Mouse (Mus musculus) B cell, adult 2 months (primary cell): ENCODE results near the gene Prkar2a.

ENCODE experiments used
- DNase-seq, 2 experiments: peaks; one replicate each; pipeline ENCODE4 v3.0.0; 2022

Gene Prkar2a

DNA sequence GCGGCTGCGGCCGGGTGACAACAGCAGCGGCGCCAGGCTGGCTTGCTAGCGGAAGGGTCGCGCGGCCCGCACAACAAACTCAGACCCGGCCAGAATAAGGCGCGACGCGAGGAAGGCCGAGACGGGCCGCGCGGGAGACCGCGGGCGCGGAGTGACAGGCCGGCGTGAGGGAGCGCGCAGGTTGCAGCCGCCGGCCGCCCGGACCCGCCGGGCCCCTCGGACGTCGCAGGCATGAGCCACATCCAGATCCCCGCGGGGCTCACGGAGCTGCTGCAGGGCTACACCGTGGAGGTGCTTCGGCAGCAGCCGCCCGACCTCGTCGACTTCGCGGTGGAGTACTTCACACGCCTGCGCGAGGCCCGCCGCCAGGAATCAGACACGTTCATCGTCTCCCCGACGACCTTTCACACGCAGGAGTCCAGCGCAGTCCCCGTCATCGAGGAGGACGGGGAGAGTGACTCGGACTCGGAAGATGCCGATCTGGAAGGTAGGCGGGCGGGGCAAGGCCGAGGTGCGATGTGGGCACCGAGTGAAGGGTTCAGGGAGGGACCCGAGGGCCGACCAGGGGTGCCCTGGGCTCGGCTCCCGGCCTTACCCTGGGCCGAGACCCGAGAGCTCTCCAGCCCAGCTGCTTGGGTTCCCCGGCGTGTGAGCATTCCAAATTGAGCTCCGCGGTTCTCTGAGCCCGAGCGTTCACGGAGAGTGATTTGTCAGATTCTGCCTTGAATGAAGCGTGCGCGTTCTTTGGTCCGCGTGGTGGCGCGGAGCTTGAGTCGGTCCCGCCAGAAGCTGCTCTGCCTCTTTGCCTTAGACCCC, 3.3 kb downstream of the Prkar2a start:
- DNase-seq = peak; percentile 52 to 57

DNA sequence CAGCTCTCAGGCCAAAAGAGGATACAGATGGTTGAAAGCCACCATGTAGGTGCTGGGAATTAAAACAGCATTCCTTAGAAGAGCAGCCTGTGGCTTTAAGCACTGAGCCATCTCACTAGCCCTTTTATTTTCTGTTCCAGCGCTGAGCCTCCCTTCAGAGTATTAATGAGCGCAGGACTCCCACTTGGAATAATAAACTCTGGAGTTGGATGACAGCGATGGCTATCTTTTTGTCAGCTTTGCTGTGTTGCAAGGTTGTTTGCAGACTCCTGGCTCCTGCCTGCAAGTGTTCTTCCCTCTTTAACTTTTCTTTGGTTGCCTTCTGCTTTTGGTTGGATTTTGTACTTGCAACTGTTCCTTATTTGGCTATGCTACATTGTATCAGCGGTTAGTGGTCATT, 4.8 kb downstream of the Prkar2a start:
- no peak for DNase-seq

- DNase-seq = no peak
Observed at GRCm38 (mm10) chr9:108694533-108694932, 5.4 kb downstream of the Prkar2a start.

- DNase-seq = no peak
Observed at GRCm38 (mm10) chr9:108702476-108702875, 13.4 kb downstream of the Prkar2a start.

- DNase-seq = no peak
Observed at GRCm38 (mm10) chr9:108703373-108704110, 14.4 kb downstream of the Prkar2a start.

GRCm38 (mm10) chr9:108704591-108704990, 15.5 kb downstream of the Prkar2a start:
- DNase-seq = no peak

- DNase-seq = no peak
Observed at GRCm38 (mm10) chr9:108707212-108707611, 18.1 kb downstream of the Prkar2a start.

DNA sequence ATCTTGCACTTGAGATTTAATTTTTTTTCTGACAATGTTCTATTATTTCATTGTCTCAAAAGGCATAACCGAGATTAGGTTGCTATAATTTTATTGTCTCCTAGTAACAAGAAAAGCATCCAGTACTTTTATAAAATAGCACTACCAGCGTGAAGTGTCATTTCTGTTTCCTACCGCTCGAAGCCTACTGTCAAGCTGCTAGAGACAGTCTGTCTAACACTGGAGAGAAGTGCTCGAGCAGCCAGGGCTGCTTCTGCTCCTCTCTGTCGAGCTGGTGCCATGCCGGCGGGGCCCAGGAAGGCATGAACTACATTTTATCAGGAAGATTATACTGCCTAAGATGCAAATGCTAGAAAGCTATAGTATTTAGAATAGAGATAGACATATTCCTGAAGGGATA, 19.7 kb downstream of the Prkar2a start:
- DNase-seq = no peak

DNA sequence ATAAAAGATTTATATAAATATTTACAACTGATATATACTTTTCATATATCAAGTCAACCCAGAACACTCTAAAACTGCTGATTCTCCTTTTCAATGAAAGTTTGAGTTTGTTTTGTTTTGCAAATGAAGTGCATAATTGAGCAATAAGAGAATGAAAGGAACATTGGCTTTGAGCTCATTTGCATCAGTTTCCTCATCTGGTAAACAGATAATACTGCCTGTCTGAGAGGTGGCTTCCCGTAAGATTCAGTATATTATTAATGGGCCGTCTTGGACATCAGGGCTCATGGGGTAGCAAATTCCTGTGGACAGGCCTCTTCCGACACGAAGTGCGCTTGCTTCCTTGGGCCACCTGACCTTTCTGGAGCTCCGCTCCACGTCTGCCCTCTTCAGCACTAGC, 21.7 kb downstream of the Prkar2a start:
- DNase-seq = no peak

- DNase-seq = no peak
Observed at GRCm38 (mm10) chr9:108716199-108716598, 27.1 kb downstream of the Prkar2a start.

GRCm38 (mm10) chr9:108723751-108724150, 34.6 kb downstream of the Prkar2a start:
- no peak for DNase-seq

GRCm38 (mm10) chr9:108726116-108726515, 37.0 kb downstream of the Prkar2a start:
- no peak for DNase-seq

- no peak for DNase-seq
Observed at GRCm38 (mm10) chr9:108729050-108729449, 39.9 kb downstream of the Prkar2a start.

- DNase-seq = no peak
Observed at GRCm38 (mm10) chr9:108732462-108732861, 43.3 kb downstream of the Prkar2a start.

DNA sequence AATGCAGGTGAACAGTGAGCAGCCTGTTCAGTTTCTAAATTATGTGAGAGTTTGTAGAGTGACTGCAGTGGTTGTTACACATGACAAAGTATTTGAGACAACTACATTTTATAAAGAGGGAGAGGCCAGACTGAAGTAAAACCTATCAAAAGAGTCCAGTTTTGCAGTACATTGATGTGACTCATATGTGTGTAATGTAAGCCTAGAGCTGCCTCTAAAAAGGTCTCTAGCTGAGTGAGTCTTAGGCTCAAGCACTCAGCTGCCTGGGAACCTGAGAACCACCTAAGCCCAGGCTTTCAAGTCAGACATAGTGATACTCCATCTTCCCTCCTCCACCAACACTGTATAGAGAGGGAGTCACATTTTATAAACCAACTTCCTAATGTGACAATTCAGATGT, 45.5 kb downstream of the Prkar2a start:
- no peak for DNase-seq

DNA sequence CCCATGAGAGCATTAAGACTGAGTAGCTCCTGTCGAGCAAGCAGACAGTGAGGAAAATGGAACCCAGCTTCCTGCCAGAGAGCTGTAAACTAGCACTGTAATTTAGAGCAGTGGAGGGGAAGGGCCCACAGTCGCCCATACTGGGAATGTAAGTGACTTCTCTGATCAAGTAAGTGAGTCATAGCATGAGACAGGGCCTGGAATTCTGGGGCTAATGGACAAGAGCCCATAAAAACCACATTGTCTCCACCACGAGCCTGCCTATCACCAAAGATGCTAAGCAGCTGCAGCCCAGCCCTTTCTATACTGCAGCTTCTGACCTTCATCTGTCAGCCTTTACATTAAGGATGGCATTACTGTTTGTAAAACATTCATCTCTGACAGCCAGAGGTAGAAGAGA, 50.1 kb downstream of the Prkar2a start:
- DNase-seq = no peak

GRCm38 (mm10) chr9:108740062-108740461, 50.9 kb downstream of the Prkar2a start:
- no peak for DNase-seq

DNA sequence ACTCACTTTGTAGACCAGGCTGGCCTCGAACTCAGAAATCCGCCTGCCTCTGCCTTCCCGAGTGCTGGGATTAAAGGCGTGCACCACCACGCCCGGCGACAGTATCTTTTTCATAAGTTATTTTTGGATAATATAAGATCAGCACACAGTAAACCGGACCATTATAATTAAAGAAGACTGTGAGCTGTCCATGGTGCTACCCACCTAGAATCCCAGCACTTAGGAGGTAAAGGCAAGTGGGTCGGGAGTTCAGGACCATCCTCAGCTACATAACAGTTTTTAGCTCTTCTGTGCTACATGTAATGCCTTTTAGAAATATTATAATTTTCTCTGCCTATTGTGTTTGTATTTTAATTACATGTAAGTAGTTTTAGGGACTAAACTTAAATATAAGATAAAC, 52.9 kb downstream of the Prkar2a start:
- no peak for DNase-seq

DNA sequence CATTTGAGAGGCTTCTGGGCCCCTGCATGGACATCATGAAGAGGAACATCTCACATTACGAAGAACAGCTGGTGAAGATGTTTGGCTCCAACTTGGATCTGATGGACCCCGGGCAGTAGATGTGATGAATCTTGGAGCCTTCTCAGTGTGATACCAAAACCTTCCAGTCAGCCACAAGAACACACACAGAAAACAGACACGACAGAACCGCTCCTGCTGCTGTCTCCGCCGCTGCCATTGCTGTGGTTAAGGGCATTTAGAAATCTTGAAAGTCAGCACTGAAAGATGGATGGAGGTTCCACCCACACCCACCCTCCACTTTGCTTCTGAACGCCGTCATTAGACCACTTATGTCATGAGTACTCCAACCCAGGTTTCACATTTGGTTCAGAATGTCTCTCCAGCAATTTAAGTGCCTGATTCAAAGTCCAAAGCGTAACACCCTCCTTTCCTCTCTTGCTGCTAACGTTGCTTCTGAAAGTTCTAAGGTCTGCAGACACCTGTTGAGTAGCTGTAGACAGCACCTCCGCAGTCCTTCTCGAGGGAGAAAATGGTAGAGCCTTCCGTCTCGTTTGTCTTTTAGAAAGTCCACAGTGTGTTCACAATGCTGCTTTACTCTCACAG, 57.9 kb downstream of the Prkar2a start:
- no peak for DNase-seq

GRCm38 (mm10) chr9:108747694-108748093, 58.6 kb downstream of the Prkar2a start:
- no peak for DNase-seq

- no peak for DNase-seq
Observed at GRCm38 (mm10) chr9:108748600-108749183, 59.6 kb downstream of the Prkar2a start.

- no peak for DNase-seq
Observed at GRCm38 (mm10) chr9:108750616-108751015, 61.5 kb downstream of the Prkar2a start.

- DNase-seq = no peak
Observed at GRCm38 (mm10) chr9:108752142-108752920, 63.2 kb downstream of the Prkar2a start.
